Mouse (Mus musculus): ENCODE measurements around the gene Dlgap4. TPM values are rescaled to one million over a fixed set of nuclear protein-coding genes. Genes with fewer than 3 reads are reported as not detected.

Dlgap4 gene
- polyA plus RNA-seq, 1 experiment from 2014 or later = 55.5 TPM

GRCm38 (mm10) chr2:156811556-156811955, 198.1 kb downstream of the Dlgap4 start:
- Histone ChIP-seq H3K9ac (ENCODE audit: low read length) (no peak overlapping the region), H3K9me3 (replicated peaks; ENCODE audit: control insufficient read depth, low read length) (no peaks in the 10 kb centered on the region), H3K4me2 (ENCODE audit: low read depth, low read length) (no peak overlapping the region), H3K27ac (ENCODE audit: low read length) (no peak overlapping the region), H3K4me1 (ENCODE audit: control insufficient read depth, insufficient read depth, low read length) (peaks cover 15% of the 10 kb centered on the region), H3K36me3 (ENCODE audit: control insufficient read depth, insufficient read depth, low read length) (no peaks in the 10 kb centered on the region), H3K4me3 (replicated peaks; ENCODE audit: low read length) (no peak overlapping the region), H3K27me3 (ENCODE audit: control insufficient read depth, insufficient read depth, low read length) (no peaks in the 10 kb centered on the region)
- no peak for ATAC-seq (ENCODE audit: insufficient read depth, low FRiP score)
- WGBS = 73% methylated on average over 5 of the region's 5 CpGs

Other genes starting within 250 kb of the Dlgap4 start
- gene Epb41l1, start 192.8 kb upstream of the Dlgap4 start, polyA plus RNA-seq (2015; fragmentation: Nextera tagmentation; extraction: Ambion mirVana) = 3.0 and 3.1 TPM in 2 replicates
- gene Aar2, start 66.1 kb upstream of the Dlgap4 start, polyA plus RNA-seq (2015; fragmentation: Nextera tagmentation; extraction: Ambion mirVana) = 29.8 and 30.5 TPM in 2 replicates
- gene Myl9, start 161.7 kb downstream of the Dlgap4 start, polyA plus RNA-seq (2015; fragmentation: Nextera tagmentation; extraction: Ambion mirVana) = 1,649 and 1,814 TPM in 2 replicates
- gene Tgif2, start 226.3 kb downstream of the Dlgap4 start, polyA plus RNA-seq (2015; fragmentation: Nextera tagmentation; extraction: Ambion mirVana) = 33.7 and 36.5 TPM in 2 replicates
- 6.7 and 7.3 TPM in 2 replicates for gene 4930518I15Rik, start 244.2 kb downstream of the Dlgap4 start, polyA plus RNA-seq (2015; fragmentation: Nextera tagmentation; extraction: Ambion mirVana)
- gene Rab5if, start 249.4 kb downstream of the Dlgap4 start, polyA plus RNA-seq (2015; fragmentation: Nextera tagmentation; extraction: Ambion mirVana) = 173 and 190 TPM in 2 replicates

All from stomach, embryonic 16.5 days (tissue).